Mouse (Mus musculus): ENCODE measurements at regions not wholly inside any gene's neighbourhood (a gene's known extent, or its start where the extent isn't known, plus 50 kb on each side); places are given as distances from the start of the nearest gene placed in this dataset.

DNA sequence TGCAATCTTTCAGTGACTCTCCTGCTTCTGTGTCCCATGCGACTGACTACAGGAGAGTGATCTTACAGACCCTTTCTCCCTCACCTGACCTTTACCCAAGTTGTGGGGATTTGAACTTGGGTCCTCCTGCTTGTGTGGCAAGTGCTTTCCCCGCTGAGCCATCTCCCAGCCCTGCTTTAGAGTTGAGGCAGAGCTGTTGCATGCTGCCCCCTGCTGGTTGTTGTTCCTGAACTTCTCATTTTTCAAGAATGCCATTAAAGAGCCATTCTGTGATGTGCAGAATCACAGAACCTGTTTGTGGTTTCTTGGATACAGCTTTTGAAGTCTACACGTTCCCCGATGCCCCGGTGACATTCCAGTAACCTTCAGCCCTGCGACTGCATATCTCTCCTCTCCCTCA, 70.0 kb upstream of the Mvb12b start:
- TF ChIP-seq EP300 (IDR thresholded peaks at IDR 0.05; ENCODE audit: low read depth) (no peak), CTCF (IDR thresholded peaks at IDR 0.05; ENCODE audit: low read depth) (peak; percentile 48)

All from heart, postnatal 0 days (tissue).